Mouse (Mus musculus) heart, embryonic 16.5 days (tissue): ENCODE measurements around the gene Ghitm. TPM values are rescaled to one million over a fixed set of nuclear protein-coding genes. Genes with fewer than 3 reads are reported as not detected.
A peak's percentile ranks its signal among the peaks of the same experiment; 100 is the strongest.

Experiments used
- ATAC-seq: fragments of 200-750 bp; cut with Nextera tagmentation; replicated peaks from 2 replicates; pipeline ENCODE4 v1.8.0; 2017; ENCODE audit warnings: moderate number of reproducible peaks; ENCODE audit not compliant: insufficient read depth, low FRiP score; ENCODE audit errors: extremely low read depth
- H3K27ac ChIP-seq: fragments of 300-500 bp; sonication (generic); 2 replicates; pipeline ENCODE4 v1.5.1; 2014; ENCODE audit warnings: mild to moderate bottlenecking, low read length, control low read depth, moderate library complexity
- H3K27me3 ChIP-seq: fragments of 300-500 bp; sonication (generic); 2 replicates; pipeline ENCODE4 v1.6.1; 2014; ENCODE audit warnings: low read length, mixed read lengths; ENCODE audit not compliant: control insufficient read depth, insufficient read depth
- H3K36me3 ChIP-seq: fragments of 300-500 bp; sonication (generic); 2 replicates; pipeline ENCODE4 v1.6.1; 2014; ENCODE audit not compliant: control insufficient read depth, insufficient read depth
- H3K4me1 ChIP-seq: fragments of 300-500 bp; sonication (generic); 2 replicates; pipeline ENCODE4 v1.6.1; 2014; ENCODE audit warnings: low read length, mixed read lengths; ENCODE audit not compliant: control insufficient read depth, insufficient read depth
- H3K4me2 ChIP-seq: fragments of 300-500 bp; sonication (generic); 2 replicates; pipeline ENCODE4 v1.6.1; 2014; ENCODE audit warnings: low read depth, mild to moderate bottlenecking, control low read depth, low read length
- H3K4me3 ChIP-seq: fragments of 300-500 bp; sonication (generic); 2 replicates; pipeline ENCODE4 v1.5.1; 2014; ENCODE audit warnings: mild to moderate bottlenecking, control low read depth, low read length
- H3K9ac ChIP-seq: fragments of 300-500 bp; sonication (generic); 2 replicates; pipeline ENCODE4 v1.6.1; 2014; ENCODE audit warnings: low read length, control low read depth
- H3K9me3 ChIP-seq: fragments of 300-500 bp; sonication (generic); replicated peaks from 2 replicates; pipeline ENCODE4 v1.6.1; 2016; ENCODE audit warnings: low read length; ENCODE audit not compliant: control insufficient read depth
- WGBS: fragments of 180-500 bp; shearing (Covaris S2); extraction: QIAGEN DNeasy Blood & Tissue Kit; methylation state at CpG from one replicate; pipeline ENCODE4 v1.1.7; 2014; 5-methylcytosine and 5-hydroxymethylcytosine counted together
- polyA plus RNA-seq: library from polyadenylated mRNA; unstranded; fragments of >200 nt; fragmentation: Nextera tagmentation; extraction: Ambion mirVana; gene quantifications from 2 replicates; pipeline ENCODE4 v1.2.1, GENCODE M21; 2015

Gene Ghitm
- 405 and 423 TPM in 2 replicates for polyA plus RNA-seq

DNA sequence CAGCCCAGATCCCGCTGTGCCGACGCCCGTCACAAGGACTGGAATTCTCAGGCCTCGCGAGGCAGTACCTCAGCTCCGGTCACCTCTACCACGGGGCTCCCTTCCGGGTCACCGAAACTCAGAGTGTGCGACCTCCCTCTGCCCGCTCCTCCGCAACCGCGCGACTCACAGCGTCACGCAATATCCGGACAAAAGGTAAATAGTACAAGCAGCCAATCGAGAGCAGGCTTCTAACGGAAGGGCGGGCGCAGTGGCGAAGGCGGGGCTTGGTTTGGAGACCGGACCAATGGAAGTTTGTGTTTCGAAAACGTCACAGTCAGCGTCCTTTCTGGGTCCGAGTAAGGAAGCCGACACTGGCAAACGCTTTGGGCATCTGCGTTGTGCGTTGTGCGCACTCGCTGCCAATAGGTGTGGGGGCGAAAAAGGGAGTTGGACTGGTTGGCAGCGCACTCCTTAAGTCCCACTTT, at the start of gene Ghitm:
Ghitm (minus strand) TSS at position 146 of the 467 bp plus-strand sequence.
- under 1% methylated on average over 38 of the region's 38 CpGs for WGBS
- H3K4me2 ChIP-seq = peak within 1 kb of the TSS; percentile 83
- peaks cover 10% of the 10 kb centered on the region for H3K4me1 ChIP-seq
- peak within 1 kb of the TSS; percentile 90 for H3K27ac ChIP-seq
- ATAC-seq = peak; percentile 100
- H3K27me3 ChIP-seq = no peaks in the 10 kb centered on the region
- H3K9ac ChIP-seq = peak within 1 kb of the TSS; percentile 93
- peak within 1 kb of the TSS; percentile 88 for H3K4me3 ChIP-seq
- H3K36me3 ChIP-seq = peaks cover 23% of the 10 kb centered on the region
- no peaks in the 10 kb centered on the region for H3K9me3 ChIP-seq

DNA sequence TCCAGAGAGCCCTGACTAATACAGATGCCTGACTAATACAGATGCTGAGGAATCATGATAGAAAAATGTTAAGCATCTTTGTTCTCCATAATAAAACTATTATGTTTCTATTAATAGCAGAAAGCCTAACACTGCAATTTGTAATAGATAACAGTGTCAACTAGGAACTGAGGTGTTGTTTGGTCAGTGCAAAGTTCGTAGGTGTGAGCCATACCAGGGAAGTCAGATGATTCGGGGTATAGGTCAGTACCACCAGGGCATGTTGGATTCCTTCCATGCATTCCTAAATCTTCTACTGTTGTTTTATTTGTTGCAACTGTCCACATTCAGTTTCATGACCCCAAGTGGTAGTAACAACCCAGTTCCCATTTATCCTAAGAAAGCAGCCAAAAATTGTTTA, 49.8 kb upstream of the Ghitm start:
- H3K4me2 ChIP-seq = no peak overlapping the region
- WGBS = 65% methylated on average over 2 of the region's 2 CpGs

GRCm38 (mm10) chr14:37174484-37174883, 39.4 kb upstream of the Ghitm start:
- H3K27ac ChIP-seq = no peak overlapping the region
- no peaks in the 10 kb centered on the region for H3K4me1 ChIP-seq
- no peaks in the 10 kb centered on the region for H3K36me3 ChIP-seq
- H3K9me3 ChIP-seq = no peaks in the 10 kb centered on the region
- no peaks in the 10 kb centered on the region for H3K27me3 ChIP-seq
- no peak overlapping the region for H3K4me2 ChIP-seq
- WGBS = 66% methylated on average over 3 of the region's 3 CpGs
- ATAC-seq = no peak
- no peak overlapping the region for H3K4me3 ChIP-seq
- H3K9ac ChIP-seq = no peak overlapping the region

More for the DNA sequence above, 49.8 kb upstream of the Ghitm start:
- Histone ChIP-seq H3K27me3 (no peaks in the 10 kb centered on the region), H3K27ac (no peak overlapping the region), H3K9ac (no peak overlapping the region), H3K36me3 (no peaks in the 10 kb centered on the region), H3K4me3 (no peak overlapping the region), H3K4me1 (no peaks in the 10 kb centered on the region), H3K9me3 (no peaks in the 10 kb centered on the region)
- no peak for ATAC-seq

DNA sequence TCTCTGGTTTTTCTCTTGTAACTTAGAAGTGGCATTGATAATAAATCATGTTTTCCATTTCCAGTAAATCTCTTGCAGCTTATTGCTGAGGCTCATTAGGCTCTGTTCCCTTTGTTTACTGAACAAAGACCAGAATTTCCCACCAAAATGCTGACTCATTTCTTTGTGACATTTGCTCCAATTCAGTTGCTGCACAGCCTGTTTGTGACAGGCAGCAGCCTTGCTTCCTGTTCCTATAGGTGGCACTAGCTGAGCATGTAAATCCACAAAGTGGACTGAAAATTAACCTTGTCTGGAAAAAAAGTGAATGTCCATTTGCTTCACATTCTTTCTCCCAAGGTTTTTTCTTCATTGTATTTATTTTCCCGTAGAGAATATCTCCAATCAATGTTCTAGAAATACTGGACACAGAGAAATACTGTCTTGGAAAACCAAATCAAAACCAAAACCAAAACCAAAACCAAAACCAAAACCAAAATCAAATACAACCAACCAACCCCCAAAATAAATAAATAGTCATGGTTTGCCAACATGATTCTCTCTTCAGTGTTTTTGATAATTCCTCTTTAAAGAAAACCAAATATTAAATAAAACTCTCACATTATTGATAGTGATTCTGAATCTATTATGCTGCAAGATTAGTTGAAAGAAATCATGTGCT, 30.3 kb upstream of the Ghitm start:
- Histone ChIP-seq H3K36me3 (no peaks in the 10 kb centered on the region), H3K4me1 (no peaks in the 10 kb centered on the region), H3K9ac (no peak overlapping the region), H3K4me2 (no peak overlapping the region), H3K4me3 (no peak overlapping the region), H3K27me3 (no peaks in the 10 kb centered on the region), H3K9me3 (no peaks in the 10 kb centered on the region), H3K27ac (no peak overlapping the region)
- WGBS = 63% methylated on average over 1 of the region's 1 CpGs
- ATAC-seq = no peak

DNA sequence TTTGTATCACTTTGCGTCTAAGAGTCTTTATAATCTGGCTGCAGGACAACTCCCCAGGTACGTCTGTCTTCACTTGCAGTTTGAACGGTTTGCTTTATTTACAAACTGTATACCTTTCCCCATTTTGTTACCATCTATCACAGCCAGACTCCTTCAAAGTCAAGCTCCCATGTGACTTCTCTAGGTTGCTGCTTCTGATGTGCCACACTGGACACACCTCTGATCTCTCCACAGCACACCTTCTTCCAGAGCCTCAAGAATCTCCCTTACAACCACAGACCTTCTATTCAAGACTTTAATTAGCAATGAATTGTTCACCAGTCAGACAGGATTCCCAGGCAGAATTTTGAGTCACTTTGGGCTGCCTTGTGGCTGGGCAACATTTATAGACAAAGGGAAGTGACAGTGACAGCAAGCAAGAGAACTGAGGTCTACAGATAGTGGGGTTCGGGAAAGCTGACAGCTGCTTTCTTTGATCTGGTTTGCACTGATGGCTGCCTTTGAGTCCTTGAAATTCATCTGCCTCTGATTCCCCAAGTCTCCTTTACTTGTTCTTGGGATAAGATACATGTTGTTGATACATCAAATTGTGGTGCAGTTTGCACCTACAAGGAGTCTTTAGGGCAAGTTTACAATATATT, 29.4 kb upstream of the Ghitm start:
- no peaks in the 10 kb centered on the region for H3K36me3 ChIP-seq
- no peaks in the 10 kb centered on the region for H3K27me3 ChIP-seq
- H3K4me2 ChIP-seq = no peak overlapping the region
- no peak overlapping the region for H3K9ac ChIP-seq
- H3K27ac ChIP-seq = no peak overlapping the region
- H3K9me3 ChIP-seq = peaks cover 4% of the 10 kb centered on the region; the same call in 1 of the 2 replicates
- no peaks in the 10 kb centered on the region for H3K4me1 ChIP-seq
- WGBS = 62% methylated on average over 4 of the region's 4 CpGs
- ATAC-seq = no peak
- H3K4me3 ChIP-seq = no peak overlapping the region

- H3K9ac ChIP-seq = no peak overlapping the region
- no peaks in the 10 kb centered on the region for H3K4me1 ChIP-seq
- WGBS = 65% methylated on average over 4 of the region's 4 CpGs
- peaks cover 5% of the 10 kb centered on the region; the same call in 1 of the 2 replicates for H3K9me3 ChIP-seq
- no peak for ATAC-seq
- H3K36me3 ChIP-seq = no peaks in the 10 kb centered on the region
- no peak overlapping the region for H3K27ac ChIP-seq
- H3K27me3 ChIP-seq = no peaks in the 10 kb centered on the region
- H3K4me2 ChIP-seq = no peak overlapping the region
- no peak overlapping the region for H3K4me3 ChIP-seq
Observed at GRCm38 (mm10) chr14:37163277-37163956, 28.3 kb upstream of the Ghitm start.

DNA sequence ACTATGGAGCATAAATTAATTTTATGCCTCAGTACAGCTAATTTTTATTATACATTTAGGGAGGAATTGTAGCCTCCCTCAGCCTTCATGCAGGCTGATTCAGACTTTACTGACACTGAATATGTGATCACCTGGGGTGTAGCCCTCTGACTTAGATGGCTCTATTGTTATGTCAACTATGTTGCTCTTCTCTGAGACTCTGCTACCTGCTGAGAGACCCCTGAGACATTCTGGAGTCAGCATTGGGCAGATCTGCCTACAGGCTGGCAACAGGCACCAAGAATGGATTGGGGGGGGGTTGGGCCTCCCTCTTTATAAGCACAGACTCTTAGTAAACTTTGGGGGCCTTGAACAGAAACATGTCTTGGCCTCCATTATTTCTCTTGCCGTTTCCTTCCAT, 19.3 kb upstream of the Ghitm start:
- ATAC-seq = no peak
- Histone ChIP-seq H3K4me2 (no peak overlapping the region), H3K4me1 (no peaks in the 10 kb centered on the region), H3K27me3 (no peaks in the 10 kb centered on the region), H3K36me3 (no peaks in the 10 kb centered on the region), H3K9me3 (peaks cover 10% of the 10 kb centered on the region), H3K27ac (no peak overlapping the region), H3K4me3 (no peak overlapping the region), H3K9ac (no peak overlapping the region)
- WGBS = 89% methylated on average over 1 of the region's 1 CpGs

DNA sequence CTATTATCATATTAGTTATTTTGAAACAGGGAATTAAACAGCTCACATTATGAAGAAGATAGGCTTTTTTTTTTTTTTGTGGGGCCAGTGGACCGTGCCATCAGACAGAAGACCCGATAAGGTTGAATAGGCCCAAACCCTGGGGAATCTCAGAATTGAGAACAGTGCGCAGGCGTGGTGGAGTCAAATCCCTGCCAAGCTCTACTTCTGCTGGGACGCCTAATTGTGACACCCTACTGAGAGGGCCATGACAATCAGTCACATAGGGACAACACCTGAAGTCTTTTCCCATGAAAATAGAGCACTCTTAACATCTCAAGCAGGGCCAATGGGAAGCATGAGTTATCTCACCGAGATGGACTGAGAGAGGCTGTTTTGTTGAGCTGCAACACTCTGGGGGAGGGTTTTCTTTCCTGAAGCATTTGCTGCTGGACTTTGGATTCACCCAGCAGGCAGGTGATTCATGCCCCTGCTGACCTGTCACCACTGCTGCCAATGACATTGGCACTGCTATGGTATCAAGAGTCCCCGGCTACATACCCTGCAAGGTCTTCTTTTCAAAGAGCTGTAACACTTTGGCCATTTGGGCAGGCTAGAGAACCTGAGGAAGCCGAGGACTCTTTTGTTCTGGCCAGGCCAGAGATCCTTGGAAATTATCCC, 4.1 kb upstream of the Ghitm start:
- Histone ChIP-seq H3K4me3 (no peak overlapping the region), H3K27me3 (no peaks in the 10 kb centered on the region), H3K4me1 (peaks cover 3% of the 10 kb centered on the region; the same call in 1 of the 2 replicates), H3K9me3 (no peaks in the 10 kb centered on the region), H3K9ac (no peak overlapping the region), H3K27ac (no peak overlapping the region), H3K4me2 (no peak overlapping the region), H3K36me3 (no peaks in the 10 kb centered on the region)
- no peak for ATAC-seq
- WGBS = 69% methylated on average over 8 of the region's 8 CpGs
